In genomic region chr6:17742209-17742608, GRCm38 (mm10) we compare ENCODE assay signal across 18 mouse cellular contexts. TPM values are rescaled to one million over a fixed set of nuclear protein-coding genes. Genes with fewer than 3 reads are reported as not detected.
DNase-seq lines count a peak whose midpoint lies in the region; ATAC-seq and TF ChIP-seq lines count a peak whose summit lies in the region.
"Had no signal": no experiment of that assay in that cellular context is flagged by ENCODE, and none has a peak within 500 bp of the region (broad histone marks: within the 10 kb centered on the region; RNA-seq: fewer than 3 reads in every experiment).

No protein-coding gene starts in this region.

- H3K36me3 ChIP-seq in heart, embryonic 10.5 days, result no peaks in the 10 kb centered on the region
- H3K36me3 ChIP-seq in lung, embryonic 14.5 days (ENCODE audit: insufficient read depth), result no peaks in the 10 kb centered on the region
- H3K36me3 ChIP-seq in liver, embryonic 13.5 days, result no peaks in the 10 kb centered on the region
- H3K36me3 ChIP-seq in hindbrain, postnatal 0 days (ENCODE audit: insufficient read depth, low read length), result no peaks in the 10 kb centered on the region
- H3K36me3 ChIP-seq: limb, embryonic 13.5 days had no signal

- 61% methylated on average over 4 of the region's 4 CpGs for WGBS in heart, embryonic 10.5 days
- 83% methylated on average over 4 of the region's 4 CpGs for WGBS in lung, embryonic 14.5 days
- WGBS in liver, embryonic 13.5 days (ENCODE audit: insufficient replicate concordance), result 77% methylated on average over 4 of the region's 4 CpGs
- 94% methylated on average over 4 of the region's 4 CpGs for WGBS in hindbrain, postnatal 0 days

- peaks cover 28% of the 10 kb centered on the region for H3K4me1 ChIP-seq in heart, embryonic 10.5 days
- peaks cover 10% of the 10 kb centered on the region for H3K4me1 ChIP-seq in lung, embryonic 14.5 days (ENCODE audit: insufficient read depth)
- H3K4me1 ChIP-seq in liver, embryonic 13.5 days (replicated peaks), result peaks cover 58% of the 10 kb centered on the region
- no peaks in the 10 kb centered on the region for H3K4me1 ChIP-seq in hindbrain, postnatal 0 days (ENCODE audit: insufficient read depth, low read length)

- no peak overlapping the region for H3K9ac ChIP-seq in lung, embryonic 14.5 days
- peak overlapping the region; percentile 61 for H3K9ac ChIP-seq in liver, embryonic 13.5 days
- no peak overlapping the region for H3K9ac ChIP-seq in hindbrain, postnatal 0 days (replicated peaks; ENCODE audit: low read length)
- H3K9ac ChIP-seq: limb, embryonic 13.5 days had no signal

- TF ChIP-seq CTCF in lung, embryonic 14.5 days (IDR thresholded peaks at IDR 0.05; ENCODE audit: low read depth), result no peak
- no peak for TF ChIP-seq CTCF in hindbrain, postnatal 0 days (IDR thresholded peaks at IDR 0.05; ENCODE audit: low read depth)

- ATAC-seq in lung, embryonic 14.5 days (ENCODE audit: insufficient read depth), result no peak; the same call in 1 of the 2 replicates
- ATAC-seq in liver, embryonic 13.5 days (ENCODE audit: low read depth), result no peak
- ATAC-seq in hindbrain, postnatal 0 days, result no peak
- ATAC-seq: forebrain, embryonic 14.5 days; hindbrain, embryonic 16.5 days; lung, postnatal 0 days had no signal

- H3K9me3 ChIP-seq in heart, embryonic 10.5 days, result no peaks in the 10 kb centered on the region
- no peaks in the 10 kb centered on the region for H3K9me3 ChIP-seq in lung, embryonic 14.5 days (ENCODE audit: low read depth, low read length)
- no peaks in the 10 kb centered on the region for H3K9me3 ChIP-seq in liver, embryonic 13.5 days (replicated peaks)
- H3K9me3 ChIP-seq in hindbrain, postnatal 0 days (ENCODE audit: low read length), result no peaks in the 10 kb centered on the region
- H3K9me3 ChIP-seq: limb, embryonic 13.5 days had no signal

- no peaks in the 10 kb centered on the region for H3K27me3 ChIP-seq in heart, embryonic 10.5 days (ENCODE audit: insufficient read depth, poor library complexity, severe bottlenecking)
- H3K27me3 ChIP-seq in lung, embryonic 14.5 days (ENCODE audit: insufficient read depth, low read length), result no peaks in the 10 kb centered on the region
- H3K27me3 ChIP-seq in liver, embryonic 13.5 days, result no peaks in the 10 kb centered on the region
- H3K27me3 ChIP-seq in hindbrain, postnatal 0 days (ENCODE audit: insufficient read depth, low read length), result no peaks in the 10 kb centered on the region
- H3K27me3 ChIP-seq: CH12.LX; limb, embryonic 13.5 days had no signal

- H3K4me2 ChIP-seq in lung, embryonic 14.5 days, result no peak overlapping the region
- H3K4me2 ChIP-seq in liver, embryonic 13.5 days, result peak overlapping the region; percentile 47
- H3K4me2 ChIP-seq in hindbrain, postnatal 0 days (ENCODE audit: low read depth, low read length), result no peak overlapping the region
- H3K4me2 ChIP-seq: limb, embryonic 13.5 days had no signal

- no peak for DNase-seq in heart, embryonic 10.5 days (ENCODE audit: low spot score)
- no peak for DNase-seq in heart, postnatal 4 days
- DNase-seq in lung, embryonic 14.5 days, result no peak
- no peak for DNase-seq in lung, postnatal 36 days
- DNase-seq in liver, embryonic 13.5 days, result no peak
- DNase-seq in hindbrain, postnatal 0 days (ENCODE audit: low spot score), result no peak
- no peak for DNase-seq in cerebellum, postnatal 14 days
- DNase-seq in gastrocnemius, postnatal 10 days, result no peak
- DNase-seq: adrenal gland, postnatal 10 days; cerebellum, adult 18-20 months; kidney, adult 18-20 months; kidney, postnatal 25 days; thymus, postnatal 4 days had no signal

- no peak overlapping the region for H3K4me3 ChIP-seq in heart, embryonic 10.5 days
- H3K4me3 ChIP-seq in lung, embryonic 14.5 days (ENCODE audit: low read depth, low read length), result no peak overlapping the region
- no peak overlapping the region for H3K4me3 ChIP-seq in liver, embryonic 13.5 days (replicated peaks)
- no peak overlapping the region for H3K4me3 ChIP-seq in hindbrain, postnatal 0 days (ENCODE audit: low read length)
- H3K4me3 ChIP-seq: limb, embryonic 13.5 days had no signal

- peak overlapping the region; percentile 72 for H3K27ac ChIP-seq in heart, embryonic 10.5 days
- peak overlapping the region; percentile 30; the same call in 1 of the 2 replicates for H3K27ac ChIP-seq in lung, embryonic 14.5 days (ENCODE audit: low read depth)
- H3K27ac ChIP-seq in liver, embryonic 13.5 days, result peak overlapping the region; percentile 94
- H3K27ac ChIP-seq in hindbrain, postnatal 0 days, result no peak overlapping the region
- H3K27ac ChIP-seq: limb, embryonic 13.5 days had no signal

RNA-seq across cellular contexts. Expression of gene St7, which starts 49.5 kb away (rescaled TPM):
- polyA plus RNA-seq in heart, embryonic 10.5 days (2016; fragmentation: Nextera tagmentation; extraction: Ambion mirVana), result 24.0 and 24.9 TPM in 2 replicates
- total RNA-seq in heart, postnatal 4 days (2021), result 10 to 100 TPM; 33.5 to 35.9 TPM
- 44.0 and 48.7 TPM in 2 replicates for polyA plus RNA-seq in lung, embryonic 14.5 days (2014; fragmentation: Nextera tagmentation; extraction: Ambion mirVana)
- 11.0 and 11.8 TPM in 2 replicates for polyA plus RNA-seq in liver, embryonic 13.5 days (2015; fragmentation: Nextera tagmentation; extraction: Ambion mirVana)
- total RNA-seq in hindbrain, postnatal 0 days (2014; rRNA removed), result 67.4 and 71.7 TPM in 2 replicates
- 35.8 and 36.8 TPM in 2 replicates for polyA plus RNA-seq in hindbrain, postnatal 0 days (2015; fragmentation: Nextera tagmentation; extraction: Ambion mirVana)
- total RNA-seq in gastrocnemius, postnatal 10 days (2021), result 10 to 100 TPM; 15.2 to 15.4 TPM
